Mouse (Mus musculus): Measurements from ENCODE around the gene Cnksr2. TPM values are rescaled to one million over a fixed set of nuclear protein-coding genes. Genes with fewer than 3 reads are reported as not detected.

The Cnksr2 gene
- polyA plus RNA-seq, 2 experiments = 0.01 TPM; not detected in 1

GRCm38 (mm10) chrX:157949256-157949655 lies 93.8 kb downstream of the Cnksr2 start:
- 48% methylated on average over 1 of the region's 1 CpGs for WGBS (ENCODE audit: insufficient replicate concordance)

GRCm38 (mm10) chrX:157945121-157945520 lies 98.0 kb downstream of the Cnksr2 start:
- H3K9me3 ChIP-seq (ENCODE audit: control insufficient read depth, low read length) = no peaks in the 10 kb centered on the region
- no peak overlapping the region for H3K9ac ChIP-seq (replicated peaks)
- no peaks in the 10 kb centered on the region for H3K4me1 ChIP-seq (replicated peaks; ENCODE audit: control insufficient read depth in 2 of 2, insufficient read depth in 2 of 2, low read length in 1 of 2)
- DNase-seq (ENCODE audit: low read depth in 3 of 3, low spot score in 3 of 3) (no peak), ATAC-seq (ENCODE audit: insufficient read depth) (no peak)
- no peaks in the 10 kb centered on the region for H3K27me3 ChIP-seq (ENCODE audit: control insufficient read depth, insufficient read depth, low read length)
- H3K4me3 ChIP-seq (ENCODE audit: insufficient read depth in 1 of 2, low read depth in 2 of 2, low read length in 2 of 2) = no peak overlapping the region
- no peak for TF ChIP-seq CTCF (IDR thresholded peaks at IDR 0.05; ENCODE audit: low read depth)
- TF ChIP-seq EP300 (IDR thresholded peaks at IDR 0.05; ENCODE audit: low read depth) = no peak
- 46% methylated on average over 5 of the region's 5 CpGs for WGBS (ENCODE audit: insufficient replicate concordance)
- no peak overlapping the region for H3K4me2 ChIP-seq (ENCODE audit: low read depth)
- no peaks in the 10 kb centered on the region for H3K36me3 ChIP-seq (replicated peaks; ENCODE audit: control insufficient read depth, insufficient read depth, low read depth)
- no peak overlapping the region for H3K27ac ChIP-seq

More at GRCm38 (mm10) chrX:157949256-157949655, 93.8 kb downstream of the Cnksr2 start:
- H3K27ac ChIP-seq = no peak overlapping the region
- no peak overlapping the region for H3K4me2 ChIP-seq (ENCODE audit: low read depth)
- H3K9ac ChIP-seq (replicated peaks) = no peak overlapping the region
- no peak overlapping the region for H3K4me3 ChIP-seq (ENCODE audit: insufficient read depth in 1 of 2, low read depth in 2 of 2, low read length in 2 of 2)
- H3K27me3 ChIP-seq (ENCODE audit: control insufficient read depth, insufficient read depth, low read length) = no peaks in the 10 kb centered on the region
- H3K9me3 ChIP-seq (ENCODE audit: control insufficient read depth, low read length) = no peaks in the 10 kb centered on the region
- H3K4me1 ChIP-seq (replicated peaks; ENCODE audit: control insufficient read depth in 2 of 2, insufficient read depth in 2 of 2, low read length in 1 of 2) = no peaks in the 10 kb centered on the region
- ATAC-seq (ENCODE audit: insufficient read depth) (no peak), DNase-seq (ENCODE audit: low read depth in 3 of 3, low spot score in 3 of 3) (no peak)
- H3K36me3 ChIP-seq (replicated peaks; ENCODE audit: control insufficient read depth, insufficient read depth, low read depth) = no peaks in the 10 kb centered on the region
- TF ChIP-seq CTCF (IDR thresholded peaks at IDR 0.05; ENCODE audit: low read depth) (no peak), EP300 (IDR thresholded peaks at IDR 0.05; ENCODE audit: low read depth) (no peak)

- Histone ChIP-seq H3K36me3 (replicated peaks; ENCODE audit: control insufficient read depth, insufficient read depth, low read depth) (no peaks in the 10 kb centered on the region), H3K9me3 (ENCODE audit: control insufficient read depth, low read length) (no peaks in the 10 kb centered on the region), H3K4me2 (ENCODE audit: low read depth) (no peak overlapping the region), H3K27me3 (ENCODE audit: control insufficient read depth, insufficient read depth, low read length) (no peaks in the 10 kb centered on the region), H3K9ac (replicated peaks) (no peak overlapping the region), H3K4me3 (ENCODE audit: insufficient read depth in 1 of 2, low read depth in 2 of 2, low read length in 2 of 2) (no peak overlapping the region), H3K4me1 (replicated peaks; ENCODE audit: control insufficient read depth in 2 of 2, insufficient read depth in 2 of 2, low read length in 1 of 2) (no peaks in the 10 kb centered on the region), H3K27ac (no peak overlapping the region)
- TF ChIP-seq EP300 (IDR thresholded peaks at IDR 0.05; ENCODE audit: low read depth) = no peak
- TF ChIP-seq CTCF (IDR thresholded peaks at IDR 0.05; ENCODE audit: low read depth) = no peak
- no peak for ATAC-seq (ENCODE audit: insufficient read depth)
- DNase-seq (ENCODE audit: low read depth in 3 of 3, low spot score in 3 of 3) = no peak
- WGBS (ENCODE audit: insufficient replicate concordance) = 48% methylated on average over 1 of the region's 1 CpGs
Measured at GRCm38 (mm10) chrX:157936611-157937010, 106.5 kb downstream of the Cnksr2 start.

DNA sequence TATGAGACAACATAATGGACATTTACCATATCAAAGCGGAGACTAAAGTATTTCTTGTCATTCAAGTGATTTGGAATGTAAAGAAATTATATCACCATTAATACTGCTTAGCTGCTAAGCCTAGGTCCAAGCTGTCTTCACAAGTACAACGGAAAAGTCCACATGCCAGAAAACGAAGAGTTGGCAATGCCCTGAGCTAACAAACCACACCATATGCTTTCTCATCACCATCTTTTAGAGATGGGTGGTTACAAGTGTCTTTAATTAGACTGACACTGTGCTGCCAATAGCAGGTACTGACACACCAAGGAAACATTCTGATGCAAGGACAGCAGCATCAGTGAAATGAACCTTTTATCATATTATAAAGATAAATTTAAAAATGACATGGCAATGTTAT lies 123.0 kb downstream of the Cnksr2 start:
- H3K9me3 ChIP-seq (ENCODE audit: control insufficient read depth, low read length) = no peaks in the 10 kb centered on the region
- TF ChIP-seq CTCF (IDR thresholded peaks at IDR 0.05; ENCODE audit: low read depth) (no peak), EP300 (IDR thresholded peaks at IDR 0.05; ENCODE audit: low read depth) (no peak)
- no peak for DNase-seq (ENCODE audit: low read depth in 3 of 3, low spot score in 3 of 3)
- H3K27ac ChIP-seq = no peak overlapping the region
- H3K36me3 ChIP-seq (replicated peaks; ENCODE audit: control insufficient read depth, insufficient read depth, low read depth) = no peaks in the 10 kb centered on the region
- no peak overlapping the region for H3K4me2 ChIP-seq (ENCODE audit: low read depth)
- H3K27me3 ChIP-seq (ENCODE audit: control insufficient read depth, insufficient read depth, low read length) = no peaks in the 10 kb centered on the region
- H3K9ac ChIP-seq (replicated peaks) = no peak overlapping the region
- no peak for ATAC-seq (ENCODE audit: insufficient read depth)
- 58% methylated on average over 3 of the region's 3 CpGs for WGBS (ENCODE audit: insufficient replicate concordance)
- H3K4me1 ChIP-seq (replicated peaks; ENCODE audit: control insufficient read depth in 2 of 2, insufficient read depth in 2 of 2, low read length in 1 of 2) = no peaks in the 10 kb centered on the region
- no peak overlapping the region for H3K4me3 ChIP-seq (ENCODE audit: insufficient read depth in 1 of 2, low read depth in 2 of 2, low read length in 2 of 2)

DNA sequence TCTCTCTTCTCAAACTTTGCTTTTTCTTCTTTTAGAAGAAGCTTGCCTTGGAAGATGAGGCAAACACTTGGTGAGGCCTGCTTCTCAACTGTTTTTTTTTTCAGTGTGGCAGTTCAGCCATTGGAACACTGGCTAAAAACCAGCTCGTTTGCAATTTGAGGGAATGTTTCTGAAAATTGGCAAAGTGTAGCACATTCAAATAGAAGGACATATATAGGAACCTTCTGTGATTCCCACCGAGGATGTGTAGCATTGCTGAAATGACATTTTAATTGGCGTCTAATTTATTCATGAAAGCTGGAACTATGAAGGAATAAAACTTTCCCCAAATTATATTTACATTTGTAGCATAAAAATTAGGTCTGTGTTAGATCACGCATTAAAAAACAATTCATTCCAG lies 213.1 kb downstream of the Cnksr2 start:
- H3K4me1 ChIP-seq (replicated peaks; ENCODE audit: control insufficient read depth in 2 of 2, insufficient read depth in 2 of 2, low read length in 1 of 2) = no peaks in the 10 kb centered on the region
- H3K36me3 ChIP-seq (replicated peaks; ENCODE audit: control insufficient read depth, insufficient read depth, low read depth) = no peaks in the 10 kb centered on the region
- 58% methylated on average over 4 of the region's 4 CpGs for WGBS (ENCODE audit: insufficient replicate concordance)
- DNase-seq (ENCODE audit: low read depth in 3 of 3, low spot score in 3 of 3) (no peak), ATAC-seq (ENCODE audit: insufficient read depth) (no peak)
- TF ChIP-seq CTCF (IDR thresholded peaks at IDR 0.05; ENCODE audit: low read depth) = no peak
- no peak for TF ChIP-seq EP300 (IDR thresholded peaks at IDR 0.05; ENCODE audit: low read depth)
- no peak overlapping the region for H3K27ac ChIP-seq
- H3K9me3 ChIP-seq (ENCODE audit: control insufficient read depth, low read length) = no peaks in the 10 kb centered on the region
- H3K4me3 ChIP-seq (ENCODE audit: insufficient read depth in 1 of 2, low read depth in 2 of 2, low read length in 2 of 2) = no peak overlapping the region
- no peaks in the 10 kb centered on the region for H3K27me3 ChIP-seq (ENCODE audit: control insufficient read depth, insufficient read depth, low read length)
- H3K4me2 ChIP-seq (ENCODE audit: low read depth) = no peak overlapping the region
- H3K9ac ChIP-seq (replicated peaks) = no peak overlapping the region
